Mouse (Mus musculus) G1E (cell line): ENCODE data around the gene Smap1.

ENCODE experiments used
- CTCF ChIP-seq: IDR thresholded peaks from 2 replicates; pipeline ENCODE4 v1.5.1; 2012; ENCODE audit warnings: low read depth, low read length, inconsistent platforms, mixed read lengths
- GATA1 ChIP-seq: IDR thresholded peaks from 2 replicates; pipeline ENCODE4 v1.6.1; 2012; ENCODE audit warnings: borderline replicate concordance, low read length, inconsistent platforms, mixed read lengths
- TAL1 ChIP-seq: conservative IDR thresholded peaks from 2 replicates; pipeline ENCODE4 v1.6.1; 2012; ENCODE audit warnings: low read depth, low read length, inconsistent platforms, mixed read lengths

DNA sequence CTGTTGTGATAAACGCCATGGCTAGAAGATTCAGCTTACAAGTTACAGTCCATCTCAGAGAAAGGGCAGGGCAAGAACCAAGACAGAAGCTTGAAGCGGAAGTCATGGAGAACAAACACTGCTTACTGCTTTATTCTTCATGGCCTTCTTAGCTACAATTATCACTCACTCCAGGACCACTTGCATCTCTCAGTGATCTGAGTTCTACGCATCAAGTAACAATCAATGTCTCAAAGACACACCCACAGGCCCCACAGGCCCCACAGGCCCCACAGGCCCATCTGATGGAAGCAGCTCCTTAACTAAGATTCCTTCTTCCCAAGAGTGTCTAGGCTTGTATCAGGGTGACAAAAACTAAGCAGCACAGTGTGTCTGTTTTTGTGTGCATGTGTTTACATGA lies 18.8 kb downstream of the Smap1 start:
- TF ChIP-seq CTCF (no peak), TAL1 (no peak), GATA1 (no peak)
